Mouse (Mus musculus) regulatory T cell (primary cell): ENCODE results near the gene Bsx.

Experiments
- in situ Hi-C: fragments of 300-600 bp; cut with MboI, MseI; formaldehyde crosslinking; loops from one replicate; pipeline ENCODE4 v1.15.1; 2025; ENCODE audit warnings: high pct_unique_total_duplicates

Gene Bsx

GRCm38 (mm10) chr9:40873556-40874470 is at the start of gene Bsx:
TSS of gene Bsx (plus strand) at chr9:40874127.
- in situ Hi-C loops, result no loop called here

GRCm38 (mm10) chr9:40825601-40826000 is 48.3 kb upstream of the Bsx start:
- in situ Hi-C loops, result loop anchor here (25.0 kb wide), 1 partner anchor 112 kb away; no protein-coding TSS in a partner anchor

DNA sequence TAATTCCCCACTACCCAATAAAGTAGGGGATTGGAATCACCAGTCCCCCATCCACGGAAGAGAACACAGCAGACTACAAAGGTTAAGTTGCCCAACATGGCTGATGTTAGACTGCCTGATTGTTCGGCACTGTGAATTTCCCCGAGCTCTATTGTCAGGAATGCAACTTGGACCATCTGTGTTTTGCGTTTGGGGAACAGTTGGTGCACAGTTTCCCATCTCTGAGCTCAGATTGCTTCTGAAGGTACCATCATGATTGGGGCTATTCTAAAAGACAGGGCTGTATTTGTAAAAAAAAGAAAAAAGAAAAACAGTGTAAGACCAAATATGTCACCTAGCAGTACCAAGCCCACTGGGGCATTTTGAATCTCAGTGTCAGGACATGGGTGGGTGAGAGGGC is 46.6 kb upstream of the Bsx start:
- in situ Hi-C loops, result loop anchor here (25.0 kb wide), 1 partner anchor 110 kb away; no protein-coding TSS in a partner anchor

GRCm38 (mm10) chr9:40834569-40834968 is 39.4 kb upstream of the Bsx start:
- in situ Hi-C loops, result loop anchor here (25.0 kb wide), 1 partner anchor 103 kb away; no protein-coding TSS in a partner anchor

DNA sequence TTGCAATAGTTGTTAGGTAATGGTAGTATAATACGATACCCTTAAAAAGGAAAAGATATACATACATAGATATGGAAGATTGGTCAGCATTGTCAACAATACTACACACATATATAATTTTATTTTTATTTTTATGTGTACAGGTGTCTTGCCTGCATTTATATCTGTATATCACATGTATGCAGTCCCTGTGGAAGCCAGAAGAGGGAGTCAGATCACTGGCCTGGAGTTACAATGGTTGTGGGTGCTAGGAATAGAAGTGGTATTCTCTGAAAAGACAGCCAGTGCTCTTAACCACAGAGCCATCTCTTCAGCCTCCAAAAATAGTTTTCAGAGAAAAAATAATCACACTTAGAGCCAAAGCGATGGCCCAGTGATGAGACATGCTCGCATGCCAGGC is 37.2 kb upstream of the Bsx start:
- in situ Hi-C loops, result loop anchor here (25.0 kb wide), 1 partner anchor 101 kb away; no protein-coding TSS in a partner anchor

DNA sequence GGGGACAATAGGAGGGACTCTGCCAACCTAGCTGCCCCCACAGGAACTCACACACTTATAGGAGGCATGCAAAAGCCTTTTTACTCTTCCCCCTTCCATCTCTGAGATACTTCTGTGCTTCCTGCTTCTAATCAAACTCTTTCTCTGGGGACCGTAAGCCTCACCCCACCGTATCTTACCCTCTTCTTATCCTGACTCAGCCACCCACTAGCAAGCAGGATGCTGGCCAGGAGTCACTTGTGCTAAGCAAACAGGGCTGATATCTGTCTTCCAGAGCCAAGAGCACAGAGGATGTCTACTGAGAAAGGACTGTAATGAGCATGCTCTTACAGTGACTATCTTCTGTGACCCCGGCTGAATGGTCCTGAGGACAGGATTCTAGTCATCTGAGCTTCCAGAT is 34.3 kb upstream of the Bsx start:
- in situ Hi-C loops, result loop anchor here (25.0 kb wide), 1 partner anchor 98 kb away; no protein-coding TSS in a partner anchor

- in situ Hi-C loops, result no loop called here
These were observed 22.4 kb upstream of the Bsx start for GRCm38 (mm10) chr9:40851515-40851914.

- in situ Hi-C loops, result no loop called here
These were observed 15.3 kb upstream of the Bsx start for GRCm38 (mm10) chr9:40858461-40859160.

- in situ Hi-C loops, result no loop called here
These were observed 14.7 kb upstream of the Bsx start for GRCm38 (mm10) chr9:40859196-40859595.

DNA sequence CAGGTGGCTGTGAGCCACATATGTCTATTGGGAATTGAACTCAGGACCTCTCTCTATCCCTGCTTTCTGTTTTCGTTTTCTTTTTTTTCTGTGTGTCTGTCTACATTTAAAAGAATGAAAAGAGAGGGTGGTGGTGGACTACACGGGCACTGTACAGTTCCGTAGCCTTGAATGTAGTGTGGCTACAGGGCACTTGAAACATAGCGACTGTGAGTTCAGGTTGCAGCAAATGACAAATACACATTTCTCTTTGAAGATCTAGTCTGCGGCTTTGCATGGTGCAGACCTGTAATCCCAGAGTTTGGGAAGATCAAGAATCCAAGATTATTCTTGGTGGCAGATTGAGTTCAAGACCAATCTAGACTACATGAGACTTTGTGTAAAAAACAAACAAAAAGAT is 3.6 kb upstream of the Bsx start:
- in situ Hi-C loops, result no loop called here

GRCm38 (mm10) chr9:40871369-40872155 is 2.4 kb upstream of the Bsx start:
- in situ Hi-C loops, result no loop called here

DNA sequence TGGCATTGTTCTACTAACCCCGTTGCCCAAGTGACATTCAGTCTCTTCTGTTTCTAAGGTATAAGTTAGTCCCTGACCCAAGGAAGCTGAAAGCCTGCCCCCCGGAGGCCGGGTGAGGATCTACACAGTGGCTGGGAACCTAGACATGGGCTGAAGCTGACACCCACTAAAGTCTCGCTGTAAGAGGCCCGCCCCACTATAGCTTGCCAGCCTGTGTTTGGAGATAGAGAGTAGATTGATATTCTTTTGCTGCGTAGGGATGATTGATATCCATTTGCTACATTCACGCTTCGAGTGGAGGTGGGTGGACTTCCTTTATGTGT is 1.8 kb upstream of the Bsx start:
- in situ Hi-C loops, result no loop called here

DNA sequence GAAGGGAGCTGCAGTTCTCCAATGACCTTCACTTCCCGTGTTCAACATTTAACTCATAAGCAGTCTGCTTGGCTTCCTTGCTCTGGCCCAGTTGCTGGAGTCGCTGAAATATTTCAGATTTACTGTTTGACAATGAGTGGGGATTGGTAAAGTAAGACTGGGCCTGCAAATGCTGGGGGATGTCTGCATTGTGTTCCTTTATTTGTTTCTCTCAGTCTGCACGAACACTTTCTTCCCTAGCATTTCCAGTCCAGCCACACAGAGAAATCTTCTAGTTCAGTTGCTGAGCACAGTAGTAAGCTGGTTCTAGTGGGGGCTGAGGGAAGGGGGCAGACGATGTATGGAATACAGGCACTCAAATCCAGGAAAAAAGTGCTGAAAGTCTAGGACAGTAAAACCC is 1.0 kb downstream of the Bsx start:
- in situ Hi-C loops, result no loop called here

GRCm38 (mm10) chr9:40875431-40875830 is 1.5 kb downstream of the Bsx start:
- in situ Hi-C loops, result no loop called here

DNA sequence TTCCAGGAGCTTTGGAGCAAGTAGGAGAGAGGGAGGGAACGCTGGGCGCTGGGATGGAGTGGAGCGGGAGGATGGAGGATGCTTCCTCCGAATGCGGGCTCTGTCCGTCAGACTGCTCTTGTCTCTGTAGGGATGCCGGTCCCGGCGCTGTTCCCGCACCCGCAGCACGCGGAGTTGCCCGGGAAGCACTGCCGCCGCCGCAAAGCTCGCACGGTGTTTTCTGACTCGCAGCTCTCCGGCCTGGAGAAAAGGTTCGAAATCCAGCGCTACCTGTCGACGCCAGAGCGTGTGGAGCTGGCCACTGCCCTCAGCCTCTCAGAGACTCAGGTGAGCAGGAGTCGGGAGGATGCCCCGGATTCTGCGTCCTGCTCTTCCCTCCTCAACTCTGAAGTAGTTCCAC is 2.2 kb downstream of the Bsx start:
- in situ Hi-C loops, result no loop called here

GRCm38 (mm10) chr9:40876693-40877092 is 2.8 kb downstream of the Bsx start:
- in situ Hi-C loops, result no loop called here

GRCm38 (mm10) chr9:40877146-40877880 is 3.4 kb downstream of the Bsx start:
- in situ Hi-C loops, result no loop called here

GRCm38 (mm10) chr9:40877881-40878235 is 3.9 kb downstream of the Bsx start:
- in situ Hi-C loops, result no loop called here

GRCm38 (mm10) chr9:40878291-40878945 is 4.5 kb downstream of the Bsx start:
- in situ Hi-C loops, result no loop called here

GRCm38 (mm10) chr9:40878998-40879397 is 5.1 kb downstream of the Bsx start:
- in situ Hi-C loops, result no loop called here

DNA sequence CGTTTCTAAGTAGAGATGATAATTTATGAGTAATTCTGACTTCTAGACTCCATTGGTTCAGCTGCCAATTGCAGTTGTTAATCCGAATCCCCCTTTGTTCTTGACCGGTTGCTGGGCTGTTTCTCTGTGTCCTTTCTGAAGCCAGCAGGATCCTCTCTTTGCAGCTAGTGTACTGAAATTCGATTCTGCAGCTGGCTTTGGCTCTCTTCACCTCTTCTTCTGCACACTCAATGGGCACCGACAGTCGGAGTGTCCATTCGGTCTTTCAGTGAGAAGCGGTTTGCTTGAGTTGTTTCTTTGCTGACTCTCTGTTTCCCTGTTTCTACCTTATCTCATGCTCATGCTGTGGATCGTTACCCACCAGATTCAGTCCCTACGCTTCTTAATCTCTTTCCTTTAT is 11.7 kb downstream of the Bsx start:
- in situ Hi-C loops, result no loop called here
